Mouse (Mus musculus) erythroblast, adult 5-6 weeks (primary cell): ENCODE results near the gene Pax3. TPM values are rescaled to one million over a fixed set of nuclear protein-coding genes. Genes with fewer than 3 reads are reported as not detected.

Experiments
- ATAC-seq: replicated peaks from 2 replicates; pipeline ENCODE4 v1.8.0; 2016; ENCODE audit warnings: moderate number of reproducible peaks, mild to moderate bottlenecking, moderate TSS enrichment, inconsistent platforms; ENCODE audit not compliant: poor library complexity, low FRiP score, severe bottlenecking
- total RNA-seq, 2 experiments: library from RNA; stranded (forward) in 1 of 2; stranded (reverse) in 1 of 2; fragments of 150-400 nt in 1 of 2; fragments of 200-764, 138-1000 nt in 1 of 2; gene quantifications; 2 replicates each; pipeline versions ENCODE4 v1.2.3 to v1.2.4; 2015 to 2017; ENCODE audit warnings: low replicate concordance in 2 of 2

Gene Pax3
- not detected in 2 replicates for total RNA-seq (2015; ENCODE audit: low replicate concordance)
- total RNA-seq (2017; ENCODE audit: low replicate concordance): not detected in 2 replicates

- no peak for ATAC-seq
These were observed at the start of gene Pax3 for GRCm38 (mm10) chr1:78196751-78197311. Pax3 (minus strand) TSS chr1:78197134.

- no peak for ATAC-seq
These were observed 37.4 kb upstream of the Pax3 start for GRCm38 (mm10) chr1:78234306-78234705.

GRCm38 (mm10) chr1:78231901-78232546, 35.1 kb upstream of the Pax3 start:
- ATAC-seq: no peak

GRCm38 (mm10) chr1:78229801-78230200, 32.9 kb upstream of the Pax3 start:
- no peak for ATAC-seq

GRCm38 (mm10) chr1:78228771-78229170, 31.8 kb upstream of the Pax3 start:
- ATAC-seq: no peak

- no peak for ATAC-seq
These were observed 21.3 kb upstream of the Pax3 start for GRCm38 (mm10) chr1:78218057-78218780.

GRCm38 (mm10) chr1:78217151-78218034, 20.5 kb upstream of the Pax3 start:
- no peak for ATAC-seq

- ATAC-seq: no peak
These were observed 19.7 kb upstream of the Pax3 start for GRCm38 (mm10) chr1:78216509-78217141.

- ATAC-seq: no peak
These were observed 19.0 kb upstream of the Pax3 start for GRCm38 (mm10) chr1:78215749-78216508.

- no peak for ATAC-seq
These were observed 14.1 kb upstream of the Pax3 start for GRCm38 (mm10) chr1:78211041-78211440.

GRCm38 (mm10) chr1:78210568-78210967, 13.6 kb upstream of the Pax3 start:
- ATAC-seq: no peak

GRCm38 (mm10) chr1:78208281-78208814, 11.4 kb upstream of the Pax3 start:
- no peak for ATAC-seq

GRCm38 (mm10) chr1:78204341-78204740, 7.4 kb upstream of the Pax3 start:
- no peak for ATAC-seq

GRCm38 (mm10) chr1:78203622-78204211, 6.8 kb upstream of the Pax3 start:
- ATAC-seq: no peak

GRCm38 (mm10) chr1:78203086-78203614, 6.2 kb upstream of the Pax3 start:
- no peak for ATAC-seq

- no peak for ATAC-seq
These were observed 5.6 kb upstream of the Pax3 start for GRCm38 (mm10) chr1:78202466-78203085.

GRCm38 (mm10) chr1:78201251-78202010, 4.5 kb upstream of the Pax3 start:
- no peak for ATAC-seq
